Mouse (Mus musculus): ENCODE results near the gene Nxn. TPM values are rescaled to one million over a fixed set of nuclear protein-coding genes. Genes with fewer than 3 reads are reported as not detected.

Gene Nxn
- polyA plus RNA-seq, 1 experiment from 2014 or later = 77.6 TPM

DNA sequence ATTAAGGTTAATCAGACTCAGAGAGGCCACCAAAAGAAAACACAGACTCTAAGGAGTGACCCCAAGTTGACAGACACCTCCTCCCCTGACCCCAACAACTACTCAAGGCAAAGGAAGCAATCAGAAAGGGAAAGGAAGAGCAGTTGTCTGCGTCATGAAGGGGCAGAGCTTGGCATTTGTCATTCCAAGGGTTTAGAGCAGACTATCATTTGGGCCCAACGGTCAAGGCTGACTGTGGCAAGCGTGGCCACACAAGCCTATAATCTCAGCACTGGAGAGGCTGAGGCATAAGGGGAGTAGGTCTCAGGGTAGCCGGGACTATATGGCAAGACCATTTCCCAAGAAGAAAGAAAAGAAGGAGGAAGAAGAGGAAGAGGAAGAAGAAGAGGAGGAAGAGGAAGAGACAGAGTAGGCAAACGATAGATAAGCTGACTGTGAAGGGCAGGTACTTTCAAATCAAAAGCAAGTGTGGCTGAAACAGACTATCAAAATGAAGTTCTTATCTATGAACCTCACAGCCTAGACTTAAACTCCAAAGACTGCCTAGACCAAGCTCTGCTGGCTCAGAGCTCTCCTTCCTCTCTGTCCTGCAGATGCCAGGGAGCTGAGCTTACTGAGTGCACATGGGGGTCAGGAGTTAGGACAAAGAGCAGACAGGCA lies 83.0 kb downstream of the Nxn start:
- no peak for ATAC-seq (ENCODE audit: insufficient number of reproducible peaks, insufficient read depth, low FRiP score, low TSS enrichment, low read depth)
- 92% methylated on average over 5 of the region's 5 CpGs for WGBS

DNA sequence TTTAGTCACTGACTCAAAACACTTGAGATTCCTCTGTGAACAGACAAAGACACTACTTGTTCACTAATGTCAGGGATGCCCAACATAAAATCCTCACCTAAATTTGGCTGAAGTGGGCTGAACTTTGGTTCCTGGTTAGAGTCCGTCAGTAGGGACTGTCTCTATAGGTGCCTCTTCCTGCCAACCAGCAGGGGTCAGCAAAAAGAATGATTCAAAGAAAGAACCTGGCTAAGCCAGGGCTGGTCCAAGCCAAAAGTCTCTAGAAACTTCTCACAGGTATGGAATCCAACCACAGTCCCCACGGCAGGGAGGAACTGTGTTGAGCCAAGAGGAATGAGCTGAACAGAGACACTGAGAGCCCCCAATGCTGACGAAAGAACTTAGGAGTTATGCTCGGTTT lies 84.2 kb downstream of the Nxn start:
- ATAC-seq (ENCODE audit: insufficient number of reproducible peaks, insufficient read depth, low FRiP score, low TSS enrichment, low read depth) = no peak
- no peaks in the 10 kb centered on the region for H3K27me3 ChIP-seq
- no peak overlapping the region for H3K4me2 ChIP-seq
- H3K9ac ChIP-seq = no peak overlapping the region
- peaks cover 64% of the 10 kb centered on the region for H3K4me1 ChIP-seq
- H3K36me3 ChIP-seq = no peaks in the 10 kb centered on the region
- no peak overlapping the region for H3K4me3 ChIP-seq
- 78% methylated on average over 4 of the region's 4 CpGs for WGBS
- H3K9me3 ChIP-seq = no peaks in the 10 kb centered on the region
- no peak overlapping the region for H3K27ac ChIP-seq

More for the DNA sequence above, 83.0 kb downstream of the Nxn start:
- Histone ChIP-seq H3K4me3 (no peak overlapping the region), H3K9ac (no peak overlapping the region), H3K27ac (no peak overlapping the region), H3K9me3 (0 out of 2 replicates have a peak, but pooled peaks cover 2% of the 10 kb centered on the region), H3K36me3 (0 out of 2 replicates have a peak, but pooled peaks cover 3% of the 10 kb centered on the region), H3K27me3 (no peaks in the 10 kb centered on the region), H3K4me1 (peaks cover 62% of the 10 kb centered on the region), H3K4me2 (no peak overlapping the region)

DNA sequence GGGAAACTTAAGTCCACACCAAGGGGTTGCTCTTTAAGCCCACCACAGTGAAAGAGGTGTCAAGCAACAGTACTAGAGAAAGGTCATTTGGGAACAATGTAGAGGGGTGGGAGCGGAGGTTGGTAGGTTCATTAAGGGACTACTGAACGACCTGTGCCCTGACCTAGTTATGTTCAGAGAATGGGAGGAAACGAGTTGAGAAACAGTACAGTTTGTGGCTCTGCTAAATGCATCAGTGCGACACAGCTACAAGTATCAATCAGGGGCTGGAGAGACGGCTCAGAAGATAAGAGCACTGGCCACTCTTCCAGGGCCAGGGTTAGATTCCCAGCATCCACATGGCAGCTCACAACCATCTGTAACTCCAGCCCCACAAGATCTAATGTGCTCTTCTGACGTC lies 84.8 kb downstream of the Nxn start:
- no peak overlapping the region; the same call in 1 of the 2 replicates for H3K27ac ChIP-seq
- no peaks in the 10 kb centered on the region for H3K36me3 ChIP-seq
- WGBS = 75% methylated on average over 6 of the region's 6 CpGs
- no peaks in the 10 kb centered on the region for H3K9me3 ChIP-seq
- H3K4me3 ChIP-seq = no peak overlapping the region
- H3K4me1 ChIP-seq = peaks cover 64% of the 10 kb centered on the region
- ATAC-seq (ENCODE audit: insufficient number of reproducible peaks, insufficient read depth, low FRiP score, low TSS enrichment, low read depth) = no peak
- no peak overlapping the region for H3K4me2 ChIP-seq
- H3K9ac ChIP-seq = no peak overlapping the region
- no peaks in the 10 kb centered on the region for H3K27me3 ChIP-seq

DNA sequence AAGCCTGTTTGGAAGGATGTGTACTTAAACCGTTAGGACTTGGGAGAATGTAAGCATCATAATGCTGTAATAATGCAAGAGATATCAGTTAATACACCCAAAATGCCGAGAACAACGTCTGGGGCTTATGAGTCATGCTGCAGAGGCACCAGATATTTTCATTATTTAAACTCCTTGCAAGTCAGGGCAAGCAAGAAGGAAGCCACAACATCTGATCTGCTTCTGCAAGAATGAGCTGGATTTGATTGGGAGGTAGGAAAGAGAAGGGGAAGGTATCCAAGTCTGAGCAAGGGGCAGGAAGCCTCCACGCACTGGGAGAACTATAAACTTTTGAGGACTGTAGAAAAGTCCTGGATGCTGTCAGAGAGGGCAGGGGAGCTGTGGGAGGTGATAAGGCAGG lies 86.1 kb downstream of the Nxn start:
- Histone ChIP-seq H3K4me2 (peak overlapping the region; percentile 39), H3K36me3 (no peaks in the 10 kb centered on the region), H3K9me3 (no peaks in the 10 kb centered on the region), H3K9ac (0 out of 2 replicates have a peak overlapping the region, but pooled peaks have one; percentile 40), H3K4me1 (peaks cover 61% of the 10 kb centered on the region), H3K4me3 (no peak overlapping the region), H3K27ac (peak overlapping the region; percentile 92), H3K27me3 (no peaks in the 10 kb centered on the region)
- no peak for ATAC-seq (ENCODE audit: insufficient number of reproducible peaks, insufficient read depth, low FRiP score, low TSS enrichment, low read depth)
- 17% methylated on average over 4 of the region's 4 CpGs for WGBS

DNA sequence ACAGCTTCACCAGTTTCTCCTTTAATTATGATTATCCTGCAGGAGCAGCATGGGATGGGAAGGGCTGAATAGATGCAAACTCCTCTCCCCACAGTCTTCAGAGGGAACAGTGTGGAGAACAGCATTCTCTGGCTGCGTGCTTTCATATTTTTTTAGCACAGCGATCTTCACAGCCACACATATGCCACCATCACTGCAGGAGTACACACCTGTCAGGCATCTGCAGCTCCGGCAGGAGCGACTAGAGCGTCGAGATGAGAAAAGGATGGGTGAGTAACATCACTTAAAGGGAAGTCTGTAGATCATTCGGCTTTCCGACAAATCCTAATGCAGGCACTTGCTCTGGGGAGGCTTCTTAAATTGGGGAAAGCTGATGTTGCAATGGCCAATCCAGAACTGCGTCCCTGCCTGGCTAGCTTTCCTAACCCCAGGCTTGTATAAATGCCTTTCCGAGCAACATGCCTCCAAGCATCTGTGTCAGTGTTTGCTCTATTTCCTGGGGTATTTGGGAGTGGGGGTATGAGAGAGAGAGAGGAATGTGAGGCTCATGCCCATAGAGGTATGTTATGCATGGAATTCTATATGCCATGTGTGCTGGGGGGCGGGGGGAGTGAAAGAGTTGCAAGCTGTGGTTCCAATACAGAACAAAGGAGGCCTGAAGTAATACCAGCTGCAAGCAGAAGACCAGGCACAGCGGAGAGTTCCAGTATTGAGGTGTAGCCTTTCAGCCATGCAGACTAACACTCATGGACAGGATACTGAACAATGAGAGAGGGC lies 87.5 kb downstream of the Nxn start:
- WGBS = 27% methylated on average over 12 of the region's 12 CpGs
- H3K27ac ChIP-seq = peak overlapping the region; percentile 92
- no peak overlapping the region for H3K4me3 ChIP-seq
- H3K36me3 ChIP-seq = no peaks in the 10 kb centered on the region
- no peaks in the 10 kb centered on the region for H3K27me3 ChIP-seq
- H3K4me1 ChIP-seq = peaks cover 75% of the 10 kb centered on the region
- peak; percentile 76; the same call in 1 of the 2 replicates for ATAC-seq (ENCODE audit: insufficient number of reproducible peaks, insufficient read depth, low FRiP score, low TSS enrichment, low read depth)
- peak overlapping the region; percentile 39 for H3K4me2 ChIP-seq
- no peaks in the 10 kb centered on the region for H3K9me3 ChIP-seq
- H3K9ac ChIP-seq = 0 out of 2 replicates have a peak overlapping the region, but pooled peaks have one; percentile 40

DNA sequence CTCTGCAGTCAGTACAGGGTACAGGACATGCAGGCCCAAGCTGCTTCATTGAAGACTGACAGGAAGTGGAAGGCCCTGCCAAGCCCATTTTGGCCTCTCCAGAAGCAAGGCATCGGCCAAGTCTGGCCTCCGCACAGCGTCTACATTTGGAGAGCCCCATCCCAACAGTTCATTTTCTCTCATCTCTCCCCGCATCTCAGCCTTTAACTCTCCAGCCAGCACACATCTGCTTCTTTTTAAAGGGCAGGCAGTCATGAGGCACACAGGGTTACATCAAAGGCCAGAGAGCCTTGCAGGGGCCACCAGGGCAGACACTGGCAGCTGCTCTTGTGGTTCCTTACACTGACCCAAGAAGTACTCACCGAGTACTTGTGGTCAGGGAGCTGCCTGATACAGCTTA lies 89.1 kb downstream of the Nxn start:
- Histone ChIP-seq H3K27ac (peak overlapping the region; percentile 92), H3K4me1 (peaks cover 90% of the 10 kb centered on the region), H3K4me3 (no peak overlapping the region), H3K27me3 (no peaks in the 10 kb centered on the region), H3K4me2 (0 out of 2 replicates have a peak overlapping the region, but pooled peaks have one; percentile 4), H3K36me3 (no peaks in the 10 kb centered on the region), H3K9me3 (no peaks in the 10 kb centered on the region), H3K9ac (peak overlapping the region; percentile 21; the same call in 1 of the 2 replicates)
- no peak for ATAC-seq (ENCODE audit: insufficient number of reproducible peaks, insufficient read depth, low FRiP score, low TSS enrichment, low read depth)
- 30% methylated on average over 5 of the region's 5 CpGs for WGBS

DNA sequence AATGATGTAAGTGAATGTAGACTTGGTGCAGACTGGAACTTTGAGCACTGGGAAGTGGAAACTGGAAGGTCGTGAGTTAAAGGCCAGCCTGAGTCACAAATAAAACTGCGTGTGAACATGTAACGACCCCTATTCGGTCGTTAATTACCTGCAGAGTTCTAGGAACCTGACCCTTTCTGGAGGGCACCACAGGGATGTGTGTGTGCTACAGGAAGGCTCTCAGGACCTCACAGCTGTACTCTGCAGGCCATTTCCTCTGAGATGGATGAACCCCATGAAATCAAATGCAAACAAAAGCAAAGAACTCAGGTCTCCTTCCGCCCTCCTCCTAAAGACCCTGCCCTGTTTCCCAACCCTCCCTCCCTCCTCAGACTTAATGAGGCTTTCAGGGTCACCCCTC lies 89.9 kb downstream of the Nxn start:
- no peaks in the 10 kb centered on the region for H3K27me3 ChIP-seq
- peaks cover 82% of the 10 kb centered on the region for H3K4me1 ChIP-seq
- no peak overlapping the region for H3K9ac ChIP-seq
- ATAC-seq (ENCODE audit: insufficient number of reproducible peaks, insufficient read depth, low FRiP score, low TSS enrichment, low read depth) = no peak
- H3K36me3 ChIP-seq = no peaks in the 10 kb centered on the region
- 33% methylated on average over 6 of the region's 6 CpGs for WGBS
- H3K4me3 ChIP-seq = no peak overlapping the region
- H3K4me2 ChIP-seq = no peak overlapping the region
- peak overlapping the region; percentile 92 for H3K27ac ChIP-seq
- no peaks in the 10 kb centered on the region for H3K9me3 ChIP-seq

DNA sequence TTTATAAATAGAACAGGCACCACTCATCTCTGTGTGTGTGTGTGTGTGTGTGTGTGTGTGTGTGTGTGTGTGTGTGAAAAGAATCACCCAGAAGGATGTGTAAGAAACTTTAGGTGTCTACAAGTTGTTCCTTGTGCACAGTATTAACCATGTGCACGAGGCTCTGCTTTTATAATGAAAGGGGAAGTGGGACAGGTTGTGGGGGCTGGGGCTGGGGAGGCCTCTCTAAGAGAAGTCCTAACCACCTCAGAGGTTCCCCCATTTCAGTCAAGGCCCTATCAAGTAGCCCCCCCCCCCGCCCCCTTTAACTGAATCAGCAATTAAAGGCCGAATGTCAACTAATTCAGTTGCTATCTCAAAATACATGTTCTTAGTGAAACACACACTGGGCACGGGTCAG lies 92.2 kb downstream of the Nxn start:
- Histone ChIP-seq H3K36me3 (no peaks in the 10 kb centered on the region), H3K9me3 (no peaks in the 10 kb centered on the region), H3K4me2 (no peak overlapping the region), H3K27me3 (no peaks in the 10 kb centered on the region), H3K4me3 (no peak overlapping the region), H3K27ac (peak overlapping the region; percentile 66; the same call in 1 of the 2 replicates), H3K4me1 (peaks cover 72% of the 10 kb centered on the region), H3K9ac (no peak overlapping the region)
- ATAC-seq (ENCODE audit: insufficient number of reproducible peaks, insufficient read depth, low FRiP score, low TSS enrichment, low read depth) = no peak
- 33% methylated on average over 4 of the region's 4 CpGs for WGBS

DNA sequence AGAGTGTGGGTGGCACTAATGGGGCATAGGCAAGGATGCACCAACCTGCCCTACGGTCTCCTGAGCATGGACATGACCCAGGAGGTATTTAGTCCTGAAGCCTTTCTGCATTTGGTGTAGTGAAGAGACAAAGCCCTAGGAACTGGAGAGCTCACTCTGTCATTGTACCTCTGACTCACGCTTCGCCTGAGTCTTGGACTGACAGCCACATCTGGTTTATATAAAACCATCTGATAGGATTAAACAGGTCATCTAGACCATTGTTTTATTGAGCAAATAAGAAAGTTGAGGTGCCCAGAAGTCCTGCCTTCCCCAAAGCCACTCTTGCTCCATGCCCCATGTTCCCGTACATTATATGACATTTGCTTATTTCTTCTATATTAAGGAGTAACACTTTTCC lies 93.4 kb downstream of the Nxn start:
- H3K9me3 ChIP-seq = no peaks in the 10 kb centered on the region
- no peak for ATAC-seq (ENCODE audit: insufficient number of reproducible peaks, insufficient read depth, low FRiP score, low TSS enrichment, low read depth)
- H3K4me2 ChIP-seq = no peak overlapping the region
- H3K27me3 ChIP-seq = no peaks in the 10 kb centered on the region
- no peaks in the 10 kb centered on the region for H3K36me3 ChIP-seq
- no peak overlapping the region for H3K4me3 ChIP-seq
- 40% methylated on average over 4 of the region's 4 CpGs for WGBS
- H3K4me1 ChIP-seq = peaks cover 72% of the 10 kb centered on the region
- no peak overlapping the region for H3K9ac ChIP-seq
- peak overlapping the region; percentile 60 for H3K27ac ChIP-seq

DNA sequence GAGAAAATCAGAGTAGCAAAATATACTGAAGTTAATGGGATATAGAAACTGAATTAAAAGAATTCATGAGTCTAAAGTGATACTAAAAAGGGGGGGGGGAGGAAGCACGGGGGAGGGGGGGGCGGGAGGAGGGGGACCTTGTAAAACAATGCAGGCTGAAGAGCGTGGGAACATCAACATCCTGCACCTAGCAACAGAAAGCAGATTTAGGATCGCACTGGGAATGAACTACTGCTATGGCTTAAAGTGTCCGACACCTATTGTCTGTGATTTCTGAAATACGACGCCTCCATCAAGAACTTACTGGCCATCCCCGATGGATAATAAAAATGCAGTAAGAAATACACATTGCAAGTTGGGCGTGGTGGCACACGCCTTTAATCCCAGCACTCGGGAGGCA lies 95.6 kb downstream of the Nxn start:
- H3K27ac ChIP-seq = no peak overlapping the region
- no peak overlapping the region for H3K9ac ChIP-seq
- no peaks in the 10 kb centered on the region for H3K36me3 ChIP-seq
- ATAC-seq (ENCODE audit: insufficient number of reproducible peaks, insufficient read depth, low FRiP score, low TSS enrichment, low read depth) = no peak
- no peak overlapping the region for H3K4me3 ChIP-seq
- WGBS = 80% methylated on average over 11 of the region's 11 CpGs
- H3K9me3 ChIP-seq = no peaks in the 10 kb centered on the region
- H3K4me1 ChIP-seq = peaks cover 73% of the 10 kb centered on the region
- no peak overlapping the region for H3K4me2 ChIP-seq
- H3K27me3 ChIP-seq = no peaks in the 10 kb centered on the region

DNA sequence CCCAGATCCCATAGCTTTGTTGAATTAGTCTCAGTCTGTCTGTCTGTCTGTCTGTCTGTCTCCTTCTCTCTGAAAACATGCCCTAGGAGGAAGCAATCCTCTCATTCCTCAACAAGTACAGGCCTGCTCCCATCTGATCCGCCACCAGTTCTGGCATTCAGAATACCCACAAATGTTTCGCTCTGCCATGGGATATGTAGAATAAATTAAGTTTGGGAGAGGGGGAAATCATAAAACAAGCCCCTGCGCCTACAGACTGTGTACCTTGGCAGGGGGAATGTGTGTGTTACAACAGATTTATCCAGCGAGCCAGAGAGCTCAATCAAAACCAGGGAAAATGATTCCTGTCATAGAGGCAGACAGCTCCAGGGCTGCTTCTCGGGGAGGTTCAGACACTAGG lies 98.1 kb downstream of the Nxn start:
- H3K9me3 ChIP-seq = no peaks in the 10 kb centered on the region
- 0 out of 2 replicates have a peak, but pooled peaks have one; percentile 22 for ATAC-seq (ENCODE audit: insufficient number of reproducible peaks, insufficient read depth, low FRiP score, low TSS enrichment, low read depth)
- H3K4me1 ChIP-seq = peaks cover 80% of the 10 kb centered on the region
- H3K27ac ChIP-seq = peak overlapping the region; percentile 87
- H3K4me3 ChIP-seq = no peak overlapping the region
- H3K9ac ChIP-seq = 0 out of 2 replicates have a peak overlapping the region, but pooled peaks have one; percentile 6
- no peaks in the 10 kb centered on the region for H3K36me3 ChIP-seq
- WGBS = 43% methylated on average over 5 of the region's 5 CpGs
- H3K27me3 ChIP-seq = no peaks in the 10 kb centered on the region
- H3K4me2 ChIP-seq = peak overlapping the region; percentile 18; the same call in 1 of the 2 replicates

All from embryonic facial prominence, embryonic 13.5 days (tissue).